Mouse (Mus musculus) c-Kit-negative CD71-positive TER-119-positive erythroid progenitor cells, embryonic 14.5 days (primary cell): Measurements from ENCODE around the gene Gsk3b.
"Not testable (repeated sequence)": the region's sequence is repeated elsewhere in the genome, so short reads cannot be mapped to it uniquely, and the experiment has no call there.

Source experiments
- DNase-seq: peaks from one replicate; pipeline ENCODE4 v3.0.0-alpha.2; 2013; ENCODE audit warnings: low read depth, low spot score

Gene Gsk3b

DNA sequence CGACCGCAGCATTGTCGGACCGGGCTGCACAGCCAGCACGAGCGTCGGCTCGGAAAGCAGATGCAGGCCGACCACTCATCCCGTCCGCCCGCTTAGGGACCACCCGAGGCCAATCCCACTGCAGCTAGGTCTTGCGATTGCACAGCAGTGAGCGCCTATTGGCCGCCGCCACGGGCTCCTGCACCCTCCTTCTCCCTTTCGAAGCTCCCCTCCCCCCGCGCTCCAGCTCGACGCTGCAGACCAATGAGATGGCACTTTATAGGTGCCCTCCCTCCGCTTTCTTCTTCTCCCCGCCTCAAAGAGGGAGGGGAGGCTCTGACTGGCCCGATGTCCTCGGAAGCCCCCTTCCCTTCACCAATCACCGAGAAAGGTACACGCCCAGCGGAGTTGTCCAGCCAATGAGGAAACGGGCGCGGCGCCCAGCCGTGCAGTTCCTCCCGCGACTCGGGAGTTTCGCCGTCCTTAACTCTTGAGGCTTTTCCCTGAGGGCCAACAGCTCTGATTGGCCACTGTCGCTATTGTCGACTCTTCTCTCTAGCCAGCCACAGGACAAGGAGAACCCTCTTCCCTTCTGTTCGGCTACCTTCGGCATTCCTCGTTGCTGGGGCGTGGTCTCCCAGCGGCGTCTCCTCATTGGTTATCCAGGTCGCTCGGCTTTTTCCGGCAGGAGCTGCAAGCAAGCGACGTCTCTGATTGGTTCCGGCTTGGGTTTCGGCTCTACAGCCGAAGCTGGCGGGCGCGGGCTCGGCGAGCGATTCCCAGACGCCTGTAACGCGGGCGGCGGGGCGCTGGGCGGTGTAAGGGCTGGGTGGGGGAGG is at the start of gene Gsk3b:
Gene Gsk3b (plus strand): TSS at position 373 of the 818 bp plus-strand sequence.
- peak; percentile 96 for DNase-seq

DNA sequence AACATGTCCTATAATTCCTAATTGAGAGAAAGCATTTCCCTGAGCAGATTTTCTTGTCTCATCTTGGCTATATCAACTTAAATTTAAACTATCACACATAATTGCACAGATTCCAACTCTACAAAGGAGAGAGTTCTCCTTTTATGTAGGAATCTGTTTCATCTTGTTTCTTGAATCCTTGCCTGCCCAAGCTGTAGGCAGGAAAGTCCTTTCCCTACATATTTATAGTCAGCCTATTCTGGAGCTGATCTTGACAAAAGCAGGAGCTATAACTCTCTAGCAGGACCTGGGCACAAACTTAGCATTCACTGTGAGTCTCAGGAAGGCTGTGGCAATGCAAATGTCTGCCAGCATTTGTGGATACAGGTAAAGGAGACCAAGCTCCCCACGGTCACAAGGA is 46.6 kb upstream of the Gsk3b start:
- no peak for DNase-seq

DNA sequence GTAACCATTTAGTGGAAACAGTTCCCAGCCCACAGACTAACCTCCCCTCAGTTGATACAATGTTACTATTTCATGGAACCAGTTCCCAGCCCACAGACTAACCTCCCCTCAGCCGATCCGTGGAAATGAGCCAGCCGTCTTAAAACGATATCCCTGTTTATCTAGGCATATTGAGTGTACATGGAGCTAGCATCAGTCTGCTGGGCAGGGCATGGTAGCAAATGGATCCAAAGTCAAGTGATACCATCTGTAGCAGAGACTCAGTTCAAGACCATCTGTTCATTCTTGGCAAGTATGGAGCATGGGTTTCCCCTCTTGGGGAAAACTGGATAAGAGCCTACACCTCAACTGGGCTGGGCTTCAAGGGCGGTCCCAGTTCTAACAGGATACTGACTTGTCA is 44.2 kb upstream of the Gsk3b start:
- no peak for DNase-seq

DNA sequence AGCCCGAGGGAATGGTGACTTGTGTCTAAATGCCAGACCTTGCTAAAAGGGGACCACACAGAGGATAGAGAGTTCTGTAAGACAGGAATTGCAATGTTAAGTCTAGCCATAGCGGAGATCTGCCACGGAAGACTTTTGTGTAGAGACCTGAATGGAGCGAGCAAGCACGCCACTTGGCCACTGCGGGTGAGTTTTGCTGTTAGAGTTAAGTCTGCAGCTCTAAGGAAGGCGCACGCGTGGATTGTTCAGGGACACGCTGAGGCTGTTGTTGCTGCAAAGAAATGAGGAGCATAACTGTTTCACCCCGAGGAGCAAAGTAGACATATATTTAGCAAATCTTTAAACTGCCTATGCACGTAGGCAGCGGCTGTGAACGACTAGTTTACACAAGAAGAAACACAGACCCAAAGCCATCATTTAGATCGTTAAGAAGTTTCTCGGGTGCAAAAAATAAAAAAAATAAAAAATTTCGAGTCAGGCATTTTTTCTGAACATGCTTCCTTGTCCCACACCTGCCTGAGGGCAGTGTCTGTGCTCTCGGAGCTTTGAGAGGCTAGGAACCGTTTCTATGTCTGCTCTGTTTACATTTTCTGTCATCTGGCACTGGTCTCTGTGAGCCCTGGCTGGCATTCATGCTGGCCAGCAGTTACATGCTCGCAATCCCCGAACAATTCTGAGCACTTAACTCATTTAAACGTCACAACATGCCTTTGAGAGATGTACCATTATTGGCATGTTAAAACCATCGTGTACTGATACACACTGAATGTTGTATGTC is 40.8 kb upstream of the Gsk3b start:
- no peak for DNase-seq

DNA sequence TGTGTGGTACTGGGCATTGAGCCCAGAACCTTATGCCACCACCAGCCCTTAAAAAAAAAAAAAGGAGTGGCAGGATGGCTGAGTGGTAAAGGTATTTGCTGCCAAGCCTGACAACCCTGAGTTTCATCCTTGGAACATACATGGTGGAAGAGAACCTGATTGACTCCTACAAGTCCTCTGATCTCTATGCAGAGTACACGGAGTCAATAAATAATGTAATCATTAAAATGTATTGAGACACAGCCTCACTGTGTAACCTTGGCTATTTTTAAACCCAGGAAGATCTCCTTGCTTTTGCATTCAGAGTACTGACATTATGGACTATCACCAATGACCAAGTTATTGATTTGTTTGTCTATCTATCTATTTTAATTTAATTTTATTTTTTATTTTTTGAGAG is 30.9 kb upstream of the Gsk3b start:
- no peak for DNase-seq

DNA sequence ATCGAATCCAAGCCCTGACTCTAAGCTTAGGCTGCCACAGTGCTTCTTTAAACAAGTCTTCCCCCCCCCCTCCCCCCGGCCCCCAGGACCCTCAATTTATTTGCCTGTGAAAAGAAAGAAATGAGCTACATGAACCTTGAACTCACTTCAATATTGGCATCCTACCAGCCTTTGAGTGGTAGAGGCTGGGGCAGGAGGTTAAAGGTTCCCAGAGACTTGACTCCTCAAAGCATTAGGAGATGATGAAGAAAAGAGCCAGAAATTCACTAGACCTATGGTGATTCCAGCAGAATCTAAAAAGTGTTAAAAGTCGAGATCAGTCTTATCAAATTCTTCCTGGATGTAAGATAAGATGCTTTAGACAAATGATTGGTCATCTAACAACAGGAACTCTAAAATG is 30.0 kb upstream of the Gsk3b start:
- no peak for DNase-seq

DNA sequence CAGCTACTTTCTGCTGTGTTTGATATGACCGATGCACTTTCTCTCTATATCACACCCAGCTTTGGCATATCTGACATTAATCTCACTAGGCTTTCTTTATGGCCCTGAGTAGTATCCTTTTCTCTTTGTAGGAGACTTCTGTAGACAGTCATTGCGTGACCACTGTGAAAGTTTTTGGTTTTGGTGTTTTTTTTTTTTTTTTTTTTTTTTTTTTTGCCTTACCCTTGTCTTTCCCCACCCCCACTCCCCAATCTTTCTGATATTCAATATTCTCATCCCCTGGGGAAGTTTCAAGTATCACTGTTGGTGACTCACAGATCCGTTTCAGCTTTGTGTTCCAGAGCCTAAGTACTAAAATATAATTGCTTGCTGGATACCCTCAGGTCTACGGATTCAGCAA is 29.2 kb upstream of the Gsk3b start:
- DNase-seq, result no peak

DNA sequence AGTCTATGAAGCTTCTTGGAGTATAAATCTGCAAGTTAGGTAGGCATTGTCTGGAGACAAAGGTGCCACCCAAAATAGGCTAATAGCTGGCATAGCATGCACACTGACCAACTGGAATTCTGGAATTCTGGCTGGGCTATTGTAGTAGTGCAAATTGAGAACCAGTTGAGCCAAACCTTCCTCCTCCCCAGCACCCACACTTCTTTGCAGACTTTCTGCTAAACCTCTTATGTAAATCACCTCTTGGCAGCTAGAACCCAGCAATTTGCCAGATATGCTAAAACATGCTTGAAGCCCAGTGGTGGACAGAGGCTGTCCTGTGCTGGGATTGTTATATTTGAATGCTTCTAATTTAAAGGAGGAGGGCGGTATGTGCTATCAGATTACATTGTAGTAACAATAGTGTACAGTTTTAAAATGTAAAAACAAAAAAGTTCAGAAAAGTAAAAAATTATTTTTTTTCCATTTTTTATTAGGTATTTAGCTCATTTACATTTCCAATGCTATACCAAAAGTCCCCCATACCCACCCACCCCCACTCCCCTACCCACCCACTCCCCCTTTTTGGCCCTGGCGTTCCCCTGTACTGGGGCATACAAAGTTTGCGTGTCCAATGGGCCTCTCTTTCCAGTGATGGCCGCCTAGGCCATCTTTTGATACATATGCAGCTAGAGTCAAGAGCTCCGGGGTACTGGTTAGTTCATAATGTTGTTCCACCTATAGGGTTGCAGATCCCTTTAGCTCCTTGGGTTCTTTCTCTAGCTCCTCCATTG is 14.8 kb upstream of the Gsk3b start:
- DNase-seq, result not testable (repeated sequence)

DNA sequence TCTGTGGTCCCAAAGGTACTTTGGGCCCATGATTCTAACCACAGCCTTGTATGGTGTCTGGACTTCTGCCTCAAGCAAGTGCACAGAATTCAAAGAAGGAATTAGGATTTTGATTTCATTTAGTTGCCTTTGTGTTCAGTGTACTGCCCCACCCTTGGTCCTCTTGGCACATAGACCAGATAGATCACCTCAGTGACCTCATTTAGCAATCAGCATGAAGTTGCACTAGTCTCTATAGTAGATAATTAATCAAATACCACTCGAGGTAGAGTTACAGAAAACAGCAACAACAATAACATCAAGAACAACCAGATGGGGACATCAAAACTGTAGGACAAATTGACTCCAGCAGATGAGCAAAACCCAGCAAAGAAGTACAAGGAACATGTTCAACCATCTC is 8.6 kb upstream of the Gsk3b start:
- DNase-seq, result no peak

DNA sequence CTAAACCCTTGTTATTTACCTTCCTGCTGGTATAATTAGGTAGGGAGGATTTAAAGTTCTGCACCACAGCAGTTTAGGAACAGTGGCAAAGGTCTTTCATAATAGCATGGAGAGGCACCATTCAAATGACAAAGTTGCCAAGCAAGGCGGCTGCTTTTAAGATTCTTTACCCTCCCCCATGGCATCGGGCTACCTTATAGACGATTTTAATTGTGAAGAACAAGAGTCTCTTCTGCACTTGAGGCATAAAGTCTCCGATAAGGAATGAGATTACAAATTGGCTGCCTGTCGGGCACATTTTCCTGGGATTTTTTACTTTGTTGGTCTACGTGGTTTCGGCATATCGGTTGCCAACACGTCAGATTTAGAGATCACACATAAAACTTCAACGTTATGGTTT is 1.6 kb upstream of the Gsk3b start:
- DNase-seq, result no peak

DNA sequence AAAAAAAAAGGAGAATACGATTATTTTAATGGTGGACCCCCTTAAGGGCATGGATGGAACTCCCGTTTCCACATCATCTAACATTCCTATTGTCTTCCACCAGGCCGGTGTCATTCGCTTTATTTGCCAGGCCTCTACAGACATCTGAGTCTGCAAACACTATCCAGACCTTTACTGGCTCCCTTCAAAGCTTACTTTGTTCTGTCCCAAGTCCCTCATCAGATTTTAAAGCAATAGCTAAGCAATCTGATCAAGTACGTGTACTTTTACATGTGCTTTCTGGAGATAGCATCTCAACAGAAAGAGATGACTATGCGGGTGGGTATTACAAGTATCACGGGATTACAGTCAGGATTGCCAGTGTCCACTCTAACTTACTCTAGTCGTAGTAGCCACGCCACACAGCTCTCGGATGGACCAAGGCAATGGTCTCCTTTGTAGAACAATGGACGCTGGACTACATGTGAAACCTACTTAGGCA is 1.1 kb upstream of the Gsk3b start:
- no peak for DNase-seq

DNA sequence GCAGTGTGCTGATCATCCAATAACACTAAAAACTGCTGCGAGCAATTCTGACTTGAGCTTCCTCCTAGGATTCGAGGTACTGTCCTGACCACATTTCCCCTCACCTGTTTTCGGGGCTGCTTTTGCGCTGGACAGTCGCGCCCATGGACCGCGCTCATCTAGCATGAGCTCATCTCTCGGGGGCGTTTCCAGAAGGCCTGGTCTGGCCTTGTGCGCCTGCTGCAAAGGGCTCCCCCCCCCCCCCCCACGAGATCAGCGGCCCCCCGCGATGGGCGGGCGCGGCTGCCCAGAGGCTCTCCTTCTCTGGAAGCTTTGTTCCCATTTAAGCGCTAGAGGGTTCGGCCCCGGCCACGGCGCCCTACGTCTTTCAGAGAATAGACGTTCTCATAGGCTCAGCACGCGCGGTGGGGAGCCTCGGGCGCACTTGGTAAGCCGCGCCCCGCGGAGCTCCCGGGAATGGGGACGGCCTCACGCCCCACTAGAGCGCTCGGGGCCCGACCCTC is 624 bp upstream of the Gsk3b start:
- DNase-seq, result no peak

DNA sequence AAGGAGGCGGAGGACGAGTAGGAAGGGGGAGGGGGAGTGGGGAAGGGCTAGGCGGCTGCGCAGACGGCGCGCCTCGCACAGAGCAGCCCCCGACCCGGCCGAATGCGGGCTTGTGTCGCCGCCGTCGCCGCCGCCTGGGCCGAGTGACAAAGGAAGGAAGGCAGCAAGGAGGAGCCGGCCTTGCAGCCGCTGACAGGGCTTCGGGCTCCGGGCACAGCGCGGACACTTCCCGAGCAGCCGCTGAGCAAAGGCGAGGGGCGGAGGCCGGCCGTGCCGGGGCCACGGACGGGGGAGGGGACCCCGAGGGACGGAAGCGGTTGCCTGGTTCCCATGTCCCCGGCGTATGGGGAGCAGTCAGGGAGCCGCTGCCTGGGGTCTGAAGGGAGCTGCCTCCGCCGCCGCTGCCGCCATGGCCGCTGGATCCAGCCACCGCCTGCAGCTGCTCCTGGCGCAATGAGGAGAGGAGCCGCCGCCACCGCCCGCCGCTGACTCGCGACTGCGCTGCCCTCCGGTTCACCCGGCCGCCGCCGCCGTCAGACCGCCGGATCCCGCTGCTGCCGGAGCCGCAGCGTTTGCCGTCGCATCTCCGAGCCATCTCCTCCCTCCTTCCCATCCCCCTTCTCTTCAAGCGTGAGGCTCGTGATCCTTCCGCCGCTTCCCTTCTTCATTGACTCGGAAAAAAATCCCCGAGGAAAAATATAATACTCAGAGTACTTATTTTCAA is 808 bp downstream of the Gsk3b start:
- DNase-seq, result no peak

DNA sequence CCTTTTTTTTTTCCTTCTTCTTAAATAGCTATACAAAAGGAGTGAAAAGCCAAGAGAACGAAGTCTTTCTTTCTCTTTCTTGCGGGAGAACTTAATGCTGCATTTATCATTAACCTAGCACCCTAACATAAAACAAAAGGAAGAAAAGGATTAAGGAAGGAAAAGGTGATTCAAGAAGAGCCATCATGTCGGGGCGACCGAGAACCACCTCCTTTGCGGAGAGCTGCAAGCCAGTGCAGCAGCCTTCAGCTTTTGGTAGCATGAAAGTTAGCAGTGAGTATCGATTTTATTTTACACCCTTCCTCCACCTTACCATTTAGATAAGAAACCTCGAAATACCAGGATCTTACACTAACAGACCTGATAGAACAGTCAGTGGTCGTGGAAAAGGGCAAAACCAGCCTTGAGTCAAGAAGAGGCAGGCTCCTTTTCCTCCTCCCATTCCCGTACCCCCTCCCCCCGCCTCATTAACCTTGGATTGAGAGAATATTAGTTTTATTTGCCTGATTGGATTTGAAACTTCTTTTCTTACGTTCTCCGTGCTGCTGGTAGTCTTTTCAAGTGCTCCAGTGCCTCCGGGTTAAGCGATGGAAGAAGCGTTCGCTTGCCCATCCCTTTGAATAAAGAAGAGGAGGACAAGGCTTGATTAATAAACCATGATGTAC is 1.7 kb downstream of the Gsk3b start:
- DNase-seq, result no peak

DNA sequence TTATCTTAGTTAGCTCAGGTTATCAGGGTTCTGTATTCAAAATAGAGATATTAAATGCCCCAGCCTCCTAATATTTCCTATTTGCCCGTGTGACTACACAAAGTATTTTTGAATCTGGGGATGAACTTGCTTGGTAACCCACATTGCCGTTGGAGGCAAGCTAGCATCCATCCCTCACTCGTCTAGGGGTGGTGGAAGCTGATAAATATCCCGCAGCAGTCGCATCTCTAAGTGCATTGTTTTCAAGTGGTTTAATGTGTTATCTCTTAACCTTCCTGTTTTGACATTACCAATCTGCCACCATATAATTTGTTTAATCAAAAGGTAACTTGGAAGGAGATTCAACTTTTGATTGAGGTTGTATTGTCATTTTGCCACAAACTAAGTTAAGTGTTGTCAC is 2.2 kb downstream of the Gsk3b start:
- DNase-seq, result no peak

DNA sequence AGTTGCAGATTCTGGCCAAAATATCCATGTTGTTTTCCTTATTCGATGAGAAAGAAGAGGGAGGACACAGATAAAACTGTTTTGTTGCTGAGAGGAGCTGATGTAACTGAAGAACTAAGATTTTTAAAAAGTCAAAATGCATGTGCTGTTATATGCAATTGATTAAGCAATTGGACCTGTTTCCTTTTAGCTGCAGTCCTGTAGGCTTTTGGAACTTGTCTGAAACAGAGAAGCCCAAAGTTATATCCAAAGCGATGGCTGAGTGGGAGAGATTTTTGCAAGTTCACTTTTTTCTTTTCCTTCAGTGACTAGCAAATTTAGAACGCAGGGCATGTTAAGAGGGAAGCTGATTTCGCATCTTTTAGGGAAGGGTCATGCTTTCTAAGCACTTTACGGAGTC is 2.9 kb downstream of the Gsk3b start:
- DNase-seq, result no peak

DNA sequence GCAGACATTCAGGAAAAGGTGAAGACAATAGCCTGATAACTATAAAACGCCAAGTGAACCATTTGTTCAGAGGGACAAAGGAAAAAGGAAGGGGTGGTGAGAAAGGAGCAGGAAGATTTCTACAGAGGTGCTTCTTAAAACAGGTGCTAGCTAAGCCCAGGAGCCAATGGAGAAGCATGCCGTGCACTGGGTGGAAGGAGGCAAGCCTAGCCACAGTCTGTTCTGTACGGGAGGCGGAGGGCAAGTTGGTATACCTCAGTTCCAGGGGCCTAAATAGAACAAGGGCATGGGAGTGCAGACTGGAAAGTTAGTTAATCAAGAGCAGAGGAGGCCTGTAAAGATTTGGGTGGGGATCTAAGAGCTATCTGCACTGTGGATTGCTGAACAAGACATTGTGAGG is 3.8 kb downstream of the Gsk3b start:
- DNase-seq, result no peak

DNA sequence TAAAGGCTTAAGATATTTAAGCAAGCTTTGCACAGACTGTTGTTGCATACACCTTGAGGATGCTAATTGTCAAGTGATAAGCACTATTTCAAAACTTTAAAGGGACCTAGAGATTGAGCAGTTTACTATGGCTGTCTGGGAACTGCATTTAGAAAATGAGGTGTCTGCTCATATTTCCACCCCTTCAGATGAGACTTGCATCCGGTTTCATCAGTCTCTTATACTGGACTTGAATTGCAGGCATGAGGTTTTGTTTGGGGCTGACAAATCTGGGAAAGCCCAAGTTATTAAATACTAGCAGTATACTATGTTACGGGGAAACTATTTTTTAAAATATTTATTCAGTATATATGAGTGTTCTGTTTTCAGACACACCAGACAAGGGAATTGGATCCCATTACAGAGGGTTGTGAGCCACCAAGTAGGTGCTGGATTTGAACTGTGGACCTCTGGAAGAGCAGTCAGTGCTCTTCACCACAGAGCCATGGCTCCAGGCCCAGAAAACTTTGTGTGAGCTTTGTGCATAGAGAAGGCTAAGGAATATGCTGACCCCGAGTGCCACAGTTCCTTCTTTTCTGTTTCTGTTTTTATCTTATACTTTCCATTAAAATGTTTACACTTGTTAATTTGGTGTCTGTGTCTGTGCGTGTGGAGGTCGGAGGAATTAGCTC is 6.5 kb downstream of the Gsk3b start:
- DNase-seq, result no peak

DNA sequence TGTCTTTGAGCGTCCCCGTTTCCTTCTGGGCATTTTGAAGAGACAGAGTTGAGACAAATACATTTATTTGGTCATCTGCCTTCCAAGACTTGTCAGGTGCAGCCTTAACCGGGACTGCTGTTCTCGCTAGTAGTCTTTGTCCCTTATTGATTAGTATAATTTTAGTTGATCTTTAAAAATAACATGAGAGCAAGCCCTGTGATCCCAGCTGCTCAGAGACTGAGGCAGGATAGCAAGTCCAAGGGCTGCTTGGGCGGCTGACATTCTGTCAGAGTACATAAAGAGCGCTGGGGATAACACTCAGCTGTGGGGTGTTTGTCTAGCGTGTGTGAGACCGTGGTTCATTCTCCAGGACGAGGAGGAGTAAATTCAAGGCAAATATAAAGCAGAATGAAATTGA is 8.7 kb downstream of the Gsk3b start:
- no peak for DNase-seq

DNA sequence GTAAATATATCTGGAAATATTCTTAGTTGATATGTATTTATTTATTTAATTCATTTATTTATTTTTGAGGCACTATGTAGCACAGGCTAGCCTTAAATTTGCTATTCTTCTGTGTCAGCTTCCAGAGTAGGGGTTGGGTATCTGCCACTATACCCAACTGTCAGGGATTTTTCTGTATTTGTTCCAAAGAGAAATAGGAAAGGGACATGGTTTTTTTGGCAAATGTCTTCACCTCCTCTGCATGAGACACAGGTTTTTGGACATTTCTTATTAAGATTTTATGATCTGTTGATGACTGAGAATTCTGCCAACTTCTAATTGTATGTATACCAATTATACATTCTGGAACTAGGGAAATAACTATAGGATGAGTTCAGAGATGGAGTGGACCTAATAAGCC is 10.5 kb downstream of the Gsk3b start:
- no peak for DNase-seq
